Mouse (Mus musculus) limb, embryonic 14.5 days (tissue): ENCODE results near the gene Zfp663. TPM values are rescaled to one million over a fixed set of nuclear protein-coding genes. Genes with fewer than 3 reads are reported as not detected.

Experiments used
- ATAC-seq: fragments of 200-750 bp; cut with Nextera tagmentation; 2 replicates; pipeline ENCODE4 v1.8.0; 2017; ENCODE audit warnings: low read depth, moderate number of reproducible peaks, moderate TSS enrichment; ENCODE audit not compliant: low FRiP score
- DNase-seq: peaks from one replicate; pipeline ENCODE4 v3.0.0-alpha.2; 2015; ENCODE audit warnings: low spot score
- H3K27ac ChIP-seq: fragments of 300-500 bp; sonication (generic); replicated peaks from 2 replicates; pipeline ENCODE4 v1.5.1; 2014; ENCODE audit warnings: low read depth, mild to moderate bottlenecking, low read length, moderate library complexity, mixed read lengths
- H3K27me3 ChIP-seq: fragments of 300-500 bp; sonication (generic); 2 replicates; pipeline ENCODE4 v1.6.1; 2014; ENCODE audit warnings: low read length, mixed read lengths; ENCODE audit not compliant: control insufficient read depth, insufficient read depth
- H3K36me3 ChIP-seq: fragments of 300-500 bp; sonication (generic); 2 replicates; pipeline ENCODE4 v1.6.1; 2014; ENCODE audit warnings: mild to moderate bottlenecking, low read length, moderate library complexity, mixed read lengths; ENCODE audit not compliant: control insufficient read depth, insufficient read depth
- H3K4me1 ChIP-seq: fragments of 300-500 bp; sonication (generic); 2 replicates; pipeline ENCODE4 v1.6.1; 2014; ENCODE audit warnings: antibody characterized with exemption, low read length, mixed read lengths; ENCODE audit not compliant: control insufficient read depth, insufficient read depth
- H3K4me2 ChIP-seq: fragments of 300-500 bp; sonication (generic); replicated peaks from 2 replicates; pipeline ENCODE4 v1.6.1; 2014; ENCODE audit warnings: low read depth, mild to moderate bottlenecking, low read length, moderate library complexity; ENCODE audit not compliant: severe bottlenecking
- H3K4me3 ChIP-seq: fragments of 300-500 bp; sonication (generic); replicated peaks from 2 replicates; pipeline ENCODE4 v1.5.1; 2014; ENCODE audit warnings: low read length
- H3K9ac ChIP-seq: fragments of 300-500 bp; sonication (generic); 2 replicates; pipeline ENCODE4 v1.6.1; 2014; ENCODE audit warnings: mild to moderate bottlenecking, low read depth, low read length, moderate library complexity; ENCODE audit not compliant: severe bottlenecking
- H3K9me3 ChIP-seq: fragments of 300-500 bp; sonication (generic); 2 replicates; pipeline ENCODE4 v1.6.1; 2016; ENCODE audit warnings: low read length; ENCODE audit not compliant: control insufficient read depth
- POLR2A ChIP-seq: fragments of 200-500 bp; IDR thresholded peaks from 2 replicates; pipeline ENCODE4 v1.8.0; 2012; ENCODE audit warnings: inconsistent platforms, mild to moderate bottlenecking, moderate library complexity, borderline replicate concordance; ENCODE audit not compliant: insufficient read depth, insufficient read length; ENCODE audit errors: extremely low read depth
- WGBS: fragments of 180-500 bp; shearing (Covaris S2); extraction: QIAGEN DNeasy Blood & Tissue Kit; methylation state at CpG from one replicate; pipeline ENCODE4 v1.1.7; 2014; 5-methylcytosine and 5-hydroxymethylcytosine counted together
- polyA plus RNA-seq, 2 experiments: library from polyadenylated mRNA; depleted of rRNA in 1 of 2; stranded (reverse) in 1 of 2; unstranded in 1 of 2; fragments of >200 nt; fragmentation: Nextera tagmentation in 1 of 2; extraction: Ambion mirVana in 1 of 2; gene quantifications; 2 replicates each; pipeline versions ENCODE4 v1.2.1 to v1.2.3; 2012 to 2014

Gene Zfp663
- polyA plus RNA-seq, 2 experiments = 0.44 to 0.49 TPM

- H3K36me3 ChIP-seq = no peaks in the 10 kb centered on the region
- no peak for TF ChIP-seq POLR2A
- DNase-seq = no peak
- ATAC-seq = no peak
- H3K27me3 ChIP-seq = peaks cover 32% of the 10 kb centered on the region
- 2% methylated on average over 12 of the region's 13 CpGs for WGBS
- H3K4me3 ChIP-seq = peak overlapping the region; percentile 26
- H3K27ac ChIP-seq = no peak overlapping the region
- H3K9me3 ChIP-seq = no peaks in the 10 kb centered on the region
- H3K9ac ChIP-seq = no peak overlapping the region
- peak overlapping the region; percentile 49 for H3K4me2 ChIP-seq
- peaks cover 6% of the 10 kb centered on the region; the same call in 1 of the 2 replicates for H3K4me1 ChIP-seq
Measured at GRCm38 (mm10) chr2:165367868-165368439, 575 bp downstream of the Zfp663 start.

DNA sequence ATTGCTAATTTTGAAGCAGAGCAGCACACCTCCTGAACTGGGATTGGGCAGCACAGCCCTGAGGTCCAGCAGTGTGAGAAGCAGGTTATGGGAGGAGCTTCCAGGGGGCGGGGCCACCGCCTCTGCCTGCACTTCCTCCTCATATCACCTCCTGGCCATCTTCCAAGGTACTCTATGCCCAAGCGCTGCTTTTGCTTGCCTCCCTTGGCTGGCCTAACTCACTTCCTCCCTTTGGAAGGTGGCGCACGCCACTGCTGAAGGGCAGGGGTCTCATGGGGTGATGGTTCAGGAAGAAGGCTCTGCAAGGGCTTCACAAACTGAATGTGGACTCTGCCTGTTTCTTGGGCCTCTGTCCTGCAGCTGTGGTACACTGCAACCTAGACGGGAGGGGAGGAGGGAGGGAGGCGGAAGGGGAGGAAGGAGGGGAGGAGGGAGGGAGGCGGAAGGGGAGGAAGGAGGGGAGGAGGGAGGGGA lies 1.4 kb downstream of the Zfp663 start:
- no peak overlapping the region for H3K27ac ChIP-seq
- no peaks in the 10 kb centered on the region for H3K36me3 ChIP-seq
- H3K4me3 ChIP-seq = no peak overlapping the region
- peaks cover 6% of the 10 kb centered on the region; the same call in 1 of the 2 replicates for H3K4me1 ChIP-seq
- DNase-seq = peak; percentile 40
- ATAC-seq = no peak
- WGBS = 0% methylated on average over 5 of the region's 8 CpGs
- H3K27me3 ChIP-seq = peaks cover 32% of the 10 kb centered on the region
- no peaks in the 10 kb centered on the region for H3K9me3 ChIP-seq
- H3K4me2 ChIP-seq = 0 out of 2 replicates have a peak overlapping the region, but pooled peaks have one; percentile 4
- no peak overlapping the region for H3K9ac ChIP-seq
- TF ChIP-seq POLR2A = no peak

GRCm38 (mm10) chr2:165364334-165365091 lies 4.0 kb downstream of the Zfp663 start:
- TF ChIP-seq POLR2A = no peak
- peaks cover 6% of the 10 kb centered on the region; the same call in 1 of the 2 replicates for H3K4me1 ChIP-seq
- H3K36me3 ChIP-seq = no peaks in the 10 kb centered on the region
- peaks cover 32% of the 10 kb centered on the region for H3K27me3 ChIP-seq
- ATAC-seq = 0 out of 2 replicates have a peak, but pooled peaks have one; percentile 44
- H3K27ac ChIP-seq = no peak overlapping the region
- H3K4me3 ChIP-seq = no peak overlapping the region
- H3K9me3 ChIP-seq = no peaks in the 10 kb centered on the region
- no peak overlapping the region for H3K9ac ChIP-seq
- 0 out of 2 replicates have a peak overlapping the region, but pooled peaks have one; percentile 23 for H3K4me2 ChIP-seq
- 12% methylated on average over 21 of the region's 21 CpGs for WGBS
- peak; percentile 28 for DNase-seq

GRCm38 (mm10) chr2:165363282-165363681 lies 5.2 kb downstream of the Zfp663 start:
- no peak for TF ChIP-seq POLR2A
- WGBS = 84% methylated on average over 6 of the region's 6 CpGs
- Histone ChIP-seq H3K27ac (no peak overlapping the region), H3K9me3 (no peaks in the 10 kb centered on the region), H3K4me2 (no peak overlapping the region), H3K36me3 (no peaks in the 10 kb centered on the region), H3K4me3 (no peak overlapping the region), H3K9ac (no peak overlapping the region), H3K4me1 (peaks cover 3% of the 10 kb centered on the region; the same call in 1 of the 2 replicates), H3K27me3 (peaks cover 22% of the 10 kb centered on the region)
- ATAC-seq = no peak
- DNase-seq = no peak

DNA sequence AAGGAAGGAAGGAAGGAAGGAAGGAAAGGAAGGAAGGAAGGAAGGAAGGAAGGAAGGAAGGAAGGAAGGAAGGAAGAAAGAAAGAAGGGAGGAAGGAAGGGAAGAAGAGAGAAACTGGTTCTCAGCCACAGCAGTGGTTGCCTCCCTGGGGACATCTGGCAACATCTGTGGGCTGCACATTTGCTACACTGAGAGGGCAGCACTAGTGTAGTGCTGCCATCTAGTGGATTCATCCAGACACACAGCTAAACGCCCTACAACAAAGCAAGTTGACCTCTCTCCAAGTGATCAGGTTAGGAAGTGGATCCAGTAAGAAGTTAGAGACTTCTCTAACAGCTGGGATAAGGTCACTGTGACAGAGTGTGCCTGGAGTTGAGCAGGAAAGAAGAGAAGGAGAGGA lies 7.7 kb downstream of the Zfp663 start:
- Histone ChIP-seq H3K9ac (no peak overlapping the region), H3K9me3 (no peaks in the 10 kb centered on the region), H3K4me3 (no peak overlapping the region), H3K4me1 (no peaks in the 10 kb centered on the region), H3K27me3 (peaks cover 13% of the 10 kb centered on the region; the same call in 1 of the 2 replicates), H3K4me2 (no peak overlapping the region), H3K36me3 (no peaks in the 10 kb centered on the region), H3K27ac (no peak overlapping the region)
- no peak for TF ChIP-seq POLR2A
- peak; percentile 92 for DNase-seq
- WGBS = 0% methylated on average over 1 of the region's 1 CpGs
- peak; percentile 70; the same call in 1 of the 2 replicates for ATAC-seq
